Mouse (Mus musculus): ENCODE data around the gene Mrps26.

- TF ChIP-seq POLR2A (IDR thresholded peaks at IDR 0.05; ENCODE audit: borderline replicate concordance, extremely low read depth, low read depth, low read length), result no peak
- no peak for TF ChIP-seq CTCF (IDR thresholded peaks at IDR 0.05; ENCODE audit: insufficient read depth, low read length)
These were observed 17.7 kb downstream of the Mrps26 start for GRCm38 (mm10) chr2:130581201-130581600.

All from lung, adult 2 months (tissue).